Mouse (Mus musculus): Measurements from ENCODE around the gene Hist2h2be. TPM values are rescaled to one million over a fixed set of nuclear protein-coding genes. Genes with fewer than 3 reads are reported as not detected.
"Not testable (repeated sequence)": the region's sequence is repeated elsewhere in the genome, so short reads cannot be mapped to it uniquely, and the experiment has no call there.

Gene Hist2h2be
- polyA plus RNA-seq, 1 experiment from 2014 or later: 7.4 TPM

GRCm38 (mm10) chr3:96219661-96220130, 1.2 kb upstream of the Hist2h2be start, which contains the start of the genes Bola1 and Hist2h2ab:
Bola1 (minus strand) TSS chr3:96219709.
Hist2h2ab (plus strand) TSS chr3:96219865.
- Histone ChIP-seq H3K9ac (ENCODE audit: low read depth, low read length) (peak within 1 kb of the TSS; percentile 84), H3K4me2 (replicated peaks; ENCODE audit: low read depth, low read length) (peak within 1 kb of the TSS; percentile 87), H3K4me3 (ENCODE audit: low read depth, low read length) (peak within 1 kb of the TSS; percentile 62), H3K27me3 (ENCODE audit: control insufficient read depth, insufficient read depth, low read length) (no peaks in the 10 kb centered on the region), H3K9me3 (ENCODE audit: control insufficient read depth, low read length) (no peaks in the 10 kb centered on the region), H3K4me1 (replicated peaks; ENCODE audit: control insufficient read depth, insufficient read depth, low read length) (peaks cover 6% of the 10 kb centered on the region), H3K36me3 (ENCODE audit: control insufficient read depth, insufficient read depth, low read length) (no peaks in the 10 kb centered on the region), H3K27ac (ENCODE audit: low read depth, low read length) (peak within 1 kb of the TSS; percentile 96)
- DNase-seq (ENCODE audit: low spot score): peak; percentile 76
- WGBS: under 1% methylated on average over 37 of the region's 37 CpGs
- peak; percentile 88 for ATAC-seq (ENCODE audit: low FRiP score)

GRCm38 (mm10) chr3:96220131-96220764, 671 bp upstream of the Hist2h2be start:
- ATAC-seq (ENCODE audit: low FRiP score): peak; percentile 27; the same call in 1 of the 2 replicates
- not testable (repeated sequence) for H3K9me3 ChIP-seq (ENCODE audit: control insufficient read depth, low read length); H3K36me3 ChIP-seq (ENCODE audit: control insufficient read depth, insufficient read depth, low read length); H3K4me1 ChIP-seq (replicated peaks; ENCODE audit: control insufficient read depth, insufficient read depth, low read length); H3K27me3 ChIP-seq (ENCODE audit: control insufficient read depth, insufficient read depth, low read length)
- Histone ChIP-seq H3K4me2 (replicated peaks; ENCODE audit: low read depth, low read length) (peak overlapping the region; percentile 87), H3K4me3 (ENCODE audit: low read depth, low read length) (peak overlapping the region; percentile 62), H3K27ac (ENCODE audit: low read depth, low read length) (peak overlapping the region; percentile 96), H3K9ac (ENCODE audit: low read depth, low read length) (peak overlapping the region; percentile 84)
- WGBS: under 1% methylated on average over 27 of the region's 47 CpGs
- peak; percentile 62 for DNase-seq (ENCODE audit: low spot score)

GRCm38 (mm10) chr3:96221640-96222038, 720 bp downstream of the Hist2h2be start:
- H3K27ac ChIP-seq (ENCODE audit: low read depth, low read length): peak overlapping the region; percentile 96
- ATAC-seq (ENCODE audit: low FRiP score): no peak
- 20% methylated on average over 9 of the region's 9 CpGs for WGBS
- no peaks in the 10 kb centered on the region for H3K27me3 ChIP-seq (ENCODE audit: control insufficient read depth, insufficient read depth, low read length)
- no peaks in the 10 kb centered on the region for H3K36me3 ChIP-seq (ENCODE audit: control insufficient read depth, insufficient read depth, low read length)
- peak overlapping the region; percentile 62 for H3K4me3 ChIP-seq (ENCODE audit: low read depth, low read length)
- H3K4me1 ChIP-seq (replicated peaks; ENCODE audit: control insufficient read depth, insufficient read depth, low read length): peaks cover 6% of the 10 kb centered on the region
- H3K9me3 ChIP-seq (ENCODE audit: control insufficient read depth, low read length): no peaks in the 10 kb centered on the region
- H3K4me2 ChIP-seq (replicated peaks; ENCODE audit: low read depth, low read length): peak overlapping the region; percentile 87
- H3K9ac ChIP-seq (ENCODE audit: low read depth, low read length): peak overlapping the region; percentile 84
- DNase-seq (ENCODE audit: low spot score): peak; percentile 37

- H3K4me3 ChIP-seq (ENCODE audit: low read depth, low read length): no peak overlapping the region
- 90% methylated on average over 4 of the region's 4 CpGs for WGBS
- H3K27ac ChIP-seq (ENCODE audit: low read depth, low read length): no peak overlapping the region
- ATAC-seq (ENCODE audit: low FRiP score): no peak
- peaks cover 6% of the 10 kb centered on the region for H3K4me1 ChIP-seq (replicated peaks; ENCODE audit: control insufficient read depth, insufficient read depth, low read length)
- no peaks in the 10 kb centered on the region for H3K27me3 ChIP-seq (ENCODE audit: control insufficient read depth, insufficient read depth, low read length)
- no peak for DNase-seq (ENCODE audit: low spot score)
- no peaks in the 10 kb centered on the region for H3K9me3 ChIP-seq (ENCODE audit: control insufficient read depth, low read length)
- H3K9ac ChIP-seq (ENCODE audit: low read depth, low read length): no peak overlapping the region
- no peaks in the 10 kb centered on the region for H3K36me3 ChIP-seq (ENCODE audit: control insufficient read depth, insufficient read depth, low read length)
- no peak overlapping the region for H3K4me2 ChIP-seq (replicated peaks; ENCODE audit: low read depth, low read length)
These were observed 1.9 kb downstream of the Hist2h2be start for GRCm38 (mm10) chr3:96222774-96223173.

GRCm38 (mm10) chr3:96225421-96225820, 4.5 kb downstream of the Hist2h2be start:
- Histone ChIP-seq H3K9me3 (ENCODE audit: control insufficient read depth, low read length) (no peaks in the 10 kb centered on the region), H3K9ac (ENCODE audit: low read depth, low read length) (no peak overlapping the region), H3K4me3 (ENCODE audit: low read depth, low read length) (no peak overlapping the region), H3K27me3 (ENCODE audit: control insufficient read depth, insufficient read depth, low read length) (no peaks in the 10 kb centered on the region), H3K27ac (ENCODE audit: low read depth, low read length) (no peak overlapping the region), H3K4me1 (replicated peaks; ENCODE audit: control insufficient read depth, insufficient read depth, low read length) (peaks cover 6% of the 10 kb centered on the region), H3K36me3 (ENCODE audit: control insufficient read depth, insufficient read depth, low read length) (no peaks in the 10 kb centered on the region), H3K4me2 (replicated peaks; ENCODE audit: low read depth, low read length) (no peak overlapping the region)
- ATAC-seq (ENCODE audit: low FRiP score) (no peak), DNase-seq (ENCODE audit: low spot score) (no peak)
- WGBS: 20% methylated on average over 2 of the region's 2 CpGs

- H3K4me3 ChIP-seq (ENCODE audit: low read depth, low read length): no peak overlapping the region
- no peaks in the 10 kb centered on the region for H3K9me3 ChIP-seq (ENCODE audit: control insufficient read depth, low read length)
- no peak overlapping the region for H3K4me2 ChIP-seq (replicated peaks; ENCODE audit: low read depth, low read length)
- 74% methylated on average over 8 of the region's 8 CpGs for WGBS
- H3K27ac ChIP-seq (ENCODE audit: low read depth, low read length): no peak overlapping the region
- no peaks in the 10 kb centered on the region for H3K27me3 ChIP-seq (ENCODE audit: control insufficient read depth, insufficient read depth, low read length)
- no peak for ATAC-seq (ENCODE audit: low FRiP score)
- DNase-seq (ENCODE audit: low spot score): no peak
- H3K9ac ChIP-seq (ENCODE audit: low read depth, low read length): no peak overlapping the region
- peaks cover under 1% of the 10 kb centered on the region; the same call in 1 of the 2 replicates for H3K4me1 ChIP-seq (replicated peaks; ENCODE audit: control insufficient read depth, insufficient read depth, low read length)
- H3K36me3 ChIP-seq (ENCODE audit: control insufficient read depth, insufficient read depth, low read length): no peaks in the 10 kb centered on the region
These were observed 6.1 kb downstream of the Hist2h2be start for GRCm38 (mm10) chr3:96226695-96227648.

GRCm38 (mm10) chr3:96228828-96229227, 7.9 kb downstream of the Hist2h2be start:
- 73% methylated on average over 2 of the region's 2 CpGs for WGBS
- ATAC-seq (ENCODE audit: low FRiP score) (no peak), DNase-seq (ENCODE audit: low spot score) (no peak)
- Histone ChIP-seq H3K4me1 (replicated peaks; ENCODE audit: control insufficient read depth, insufficient read depth, low read length) (no peaks in the 10 kb centered on the region; the same call in 1 of the 2 replicates), H3K27ac (ENCODE audit: low read depth, low read length) (no peak overlapping the region), H3K4me3 (ENCODE audit: low read depth, low read length) (no peak overlapping the region), H3K36me3 (ENCODE audit: control insufficient read depth, insufficient read depth, low read length) (no peaks in the 10 kb centered on the region), H3K4me2 (replicated peaks; ENCODE audit: low read depth, low read length) (no peak overlapping the region), H3K9me3 (ENCODE audit: control insufficient read depth, low read length) (no peaks in the 10 kb centered on the region), H3K27me3 (ENCODE audit: control insufficient read depth, insufficient read depth, low read length) (no peaks in the 10 kb centered on the region), H3K9ac (ENCODE audit: low read depth, low read length) (no peak overlapping the region)

- Histone ChIP-seq H3K27ac (ENCODE audit: low read depth, low read length) (no peak overlapping the region), H3K36me3 (ENCODE audit: control insufficient read depth, insufficient read depth, low read length) (no peaks in the 10 kb centered on the region), H3K4me3 (ENCODE audit: low read depth, low read length) (no peak overlapping the region), H3K9me3 (ENCODE audit: control insufficient read depth, low read length) (no peaks in the 10 kb centered on the region), H3K4me1 (replicated peaks; ENCODE audit: control insufficient read depth, insufficient read depth, low read length) (no peaks in the 10 kb centered on the region; the same call in 1 of the 2 replicates), H3K4me2 (replicated peaks; ENCODE audit: low read depth, low read length) (no peak overlapping the region), H3K27me3 (ENCODE audit: control insufficient read depth, insufficient read depth, low read length) (no peaks in the 10 kb centered on the region), H3K9ac (ENCODE audit: low read depth, low read length) (no peak overlapping the region)
- WGBS: 81% methylated on average over 2 of the region's 2 CpGs
- ATAC-seq (ENCODE audit: low FRiP score) (no peak), DNase-seq (ENCODE audit: low spot score) (no peak)
These were observed 9.5 kb downstream of the Hist2h2be start for GRCm38 (mm10) chr3:96230404-96230803.
